Mouse (Mus musculus) mesoderm, embryonic 11.5 days (tissue): ENCODE measurements around the gene Slc16a8.
"Not testable (repeated sequence)": the region's sequence is repeated elsewhere in the genome, so short reads cannot be mapped to it uniquely, and the experiment has no call there.

ENCODE experiments used
- DNase-seq: peaks from one replicate; pipeline ENCODE4 v3.0.0-alpha.2; 2012; ENCODE audit warnings: low read depth, low spot score

The Slc16a8 gene

DNA sequence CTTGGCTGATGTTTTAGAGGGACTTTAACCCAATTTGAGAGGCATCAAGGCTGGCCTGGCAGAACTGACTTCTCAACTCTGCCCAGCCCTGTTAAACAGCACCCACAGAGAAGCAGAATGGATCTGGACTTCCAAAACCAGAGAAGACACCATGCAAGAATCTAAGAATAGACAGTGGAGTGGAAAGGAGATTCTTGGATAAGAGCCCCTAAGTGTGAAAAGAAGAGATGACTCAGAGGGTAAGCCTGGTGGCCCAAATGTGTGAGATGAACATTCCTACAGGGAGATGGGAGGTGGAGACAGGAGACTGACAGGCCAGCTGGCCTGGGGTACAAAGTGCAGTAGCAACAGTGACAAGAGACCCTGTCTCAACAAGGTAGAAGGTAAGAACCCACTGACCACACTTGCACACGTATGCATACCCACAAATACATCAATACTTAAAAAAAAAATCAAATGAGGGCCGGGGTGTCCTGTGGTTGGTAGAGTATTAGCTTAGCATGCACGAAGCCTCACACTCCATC lies 8.3 kb upstream of the Slc16a8 start:
- DNase-seq, result no peak

- DNase-seq, result peak; percentile 41
Observed at GRCm38 (mm10) chr15:79262375-79262774, 7.8 kb upstream of the Slc16a8 start.

DNA sequence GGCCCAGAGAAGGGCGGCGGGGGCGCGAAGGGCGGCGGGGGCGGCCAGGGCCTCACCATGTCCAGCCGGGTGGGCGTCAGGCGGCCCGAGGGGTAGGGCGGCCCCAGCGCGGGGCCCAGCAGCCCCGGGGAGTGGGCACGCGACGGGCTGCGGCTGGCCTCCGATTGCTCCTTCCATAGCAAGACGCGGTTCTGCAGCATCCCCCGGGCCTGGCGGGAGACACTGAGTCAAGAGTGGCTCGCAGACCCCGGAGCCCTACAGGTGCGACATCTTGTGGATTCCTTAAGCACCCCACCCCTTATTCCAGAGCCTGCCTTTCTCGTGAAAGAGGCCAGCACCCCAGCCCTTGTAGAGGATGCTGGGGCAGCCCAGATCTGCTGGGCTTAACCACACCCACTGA lies 7.2 kb upstream of the Slc16a8 start:
- DNase-seq, result no peak

GRCm38 (mm10) chr15:79261095-79261725 lies 6.6 kb upstream of the Slc16a8 start:
- DNase-seq, result peak; percentile 12

GRCm38 (mm10) chr15:79258521-79258920 lies 4.0 kb upstream of the Slc16a8 start:
- no peak for DNase-seq

GRCm38 (mm10) chr15:79252580-79252979 lies 2.0 kb downstream of the Slc16a8 start:
- DNase-seq, result peak; percentile 10

GRCm38 (mm10) chr15:79251781-79252491 lies 2.6 kb downstream of the Slc16a8 start:
- DNase-seq, result peak; percentile 28

DNA sequence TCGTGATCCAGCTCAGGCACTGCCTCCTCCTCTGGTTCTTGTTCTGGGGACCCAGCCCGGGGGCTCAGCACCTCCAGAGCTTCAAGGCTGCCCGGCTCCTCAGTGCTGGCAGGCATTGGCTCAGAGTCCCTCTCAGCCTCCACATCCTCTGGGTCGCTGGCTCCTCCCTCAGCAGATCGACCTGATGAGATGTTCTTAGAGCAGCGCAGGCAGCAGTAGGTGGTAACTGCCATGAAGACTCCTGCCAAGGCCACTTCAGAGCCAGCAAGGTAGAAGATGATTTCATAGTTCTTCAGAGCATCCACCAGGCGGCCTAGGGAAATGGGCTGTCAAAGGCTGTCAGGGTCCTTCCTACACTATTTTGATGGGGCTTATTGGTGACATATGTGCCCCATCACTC lies 3.4 kb downstream of the Slc16a8 start:
- no peak for DNase-seq

GRCm38 (mm10) chr15:79250236-79250635 lies 4.3 kb downstream of the Slc16a8 start:
- no peak for DNase-seq

- DNase-seq, result no peak
Observed at GRCm38 (mm10) chr15:79245321-79245720, 9.2 kb downstream of the Slc16a8 start.

GRCm38 (mm10) chr15:79244071-79244893 lies 10.3 kb downstream of the Slc16a8 start:
- no peak for DNase-seq

- DNase-seq, result peak; percentile 96
Observed at GRCm38 (mm10) chr15:79243234-79244042, 11.1 kb downstream of the Slc16a8 start.

DNA sequence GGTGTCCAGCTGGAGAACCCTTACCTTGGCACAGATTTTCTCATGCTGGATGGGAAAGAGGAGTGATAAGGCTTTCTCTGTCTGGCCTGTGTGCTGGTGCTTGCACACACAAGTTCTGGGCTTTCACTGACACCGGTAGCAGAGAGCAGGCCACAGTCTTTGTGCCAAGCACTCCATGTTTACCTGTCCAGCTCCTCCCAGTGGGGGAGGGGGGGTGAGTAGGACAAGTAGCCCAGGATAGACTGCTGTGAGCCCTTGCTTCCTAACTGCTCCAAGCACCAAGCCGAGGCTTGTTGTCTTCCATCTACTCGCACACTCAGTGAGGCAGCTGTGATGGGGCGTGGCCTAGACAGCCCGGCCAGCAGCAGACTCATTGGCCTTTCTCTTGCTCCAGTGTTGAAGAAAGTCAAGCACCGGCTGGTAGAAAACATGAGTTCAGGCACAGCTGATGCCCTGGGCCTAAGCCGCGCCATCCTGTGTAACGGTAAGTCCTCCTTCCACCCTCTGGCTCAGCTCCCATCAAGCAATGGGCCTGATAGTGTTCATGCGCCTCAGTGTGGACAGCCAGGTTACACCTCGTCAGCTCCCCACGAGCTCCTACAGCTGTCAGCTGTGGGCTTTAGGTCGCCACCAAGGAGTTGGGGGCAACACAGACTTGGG lies 11.9 kb downstream of the Slc16a8 start:
- DNase-seq, result no peak

- no peak for DNase-seq
Observed at GRCm38 (mm10) chr15:79238036-79238435, 16.5 kb downstream of the Slc16a8 start.

GRCm38 (mm10) chr15:79235268-79235667 lies 19.3 kb downstream of the Slc16a8 start:
- no peak for DNase-seq

- DNase-seq, result peak; percentile 95
Observed at GRCm38 (mm10) chr15:79229058-79229821, 25.3 kb downstream of the Slc16a8 start, which contains the start of the genes Pick1 and Gm49486. TSS of gene Pick1 (plus strand) at chr15:79229173. TSS of gene Gm49486 (plus strand) at chr15:79229391.

GRCm38 (mm10) chr15:79225780-79226179 lies 28.8 kb downstream of the Slc16a8 start:
- DNase-seq, result not testable (repeated sequence)

GRCm38 (mm10) chr15:79224685-79225084 lies 29.9 kb downstream of the Slc16a8 start:
- DNase-seq, result peak; percentile 93

GRCm38 (mm10) chr15:79223641-79224040 lies 30.9 kb downstream of the Slc16a8 start:
- no peak for DNase-seq

GRCm38 (mm10) chr15:79219572-79219971 lies 35.0 kb downstream of the Slc16a8 start:
- peak; percentile 81 for DNase-seq
